Mouse (Mus musculus): ENCODE results near the gene Ern2. TPM values are rescaled to one million over a fixed set of nuclear protein-coding genes. Genes with fewer than 3 reads are reported as not detected.
A peak's percentile ranks its signal among the peaks of the same experiment; 100 is the strongest.

Gene Ern2
- not detected in 2 replicates for polyA plus RNA-seq (2016; fragmentation: Nextera tagmentation; extraction: Ambion mirVana)

DNA sequence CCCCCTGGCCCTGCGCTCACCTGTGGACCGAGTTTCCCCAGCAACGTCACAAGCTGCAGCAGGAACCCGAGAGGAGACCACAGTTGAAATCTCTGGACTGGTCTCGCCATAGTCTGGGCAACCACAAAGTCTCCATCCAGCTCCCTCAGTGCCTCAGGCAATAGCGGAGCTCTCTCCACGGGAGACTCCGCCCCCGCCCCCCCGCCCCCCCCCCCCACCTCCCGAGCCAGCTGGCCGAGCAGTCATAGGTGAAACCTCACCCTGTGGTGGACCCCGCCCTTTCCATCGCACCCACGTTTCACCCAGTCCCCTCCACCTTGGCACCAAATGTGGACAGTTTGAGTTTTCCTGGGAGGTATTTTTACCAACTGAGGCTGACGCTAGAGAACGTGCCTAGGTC lies at the start of gene Ern2:
Gene Ern2, minus strand, starts transcription at position 165 of the 400 bp plus-strand sequence.
- Histone ChIP-seq H3K27ac (no peak within 1 kb of the TSS), H3K4me3 (0 out of 2 replicates have a peak within 1 kb of the TSS, but pooled peaks have one; percentile 16), H3K9ac (no peak within 1 kb of the TSS), H3K27me3 (0 out of 2 replicates have a peak, but pooled peaks cover 4% of the 10 kb centered on the region), H3K4me1 (no peaks in the 10 kb centered on the region), H3K4me2 (replicated peaks) (peak within 1 kb of the TSS; percentile 32), H3K9me3 (no peaks in the 10 kb centered on the region), H3K36me3 (no peaks in the 10 kb centered on the region)
- 15% methylated on average over 16 of the region's 17 CpGs for WGBS
- ATAC-seq (ENCODE audit: insufficient number of reproducible peaks, insufficient read depth, low FRiP score, low TSS enrichment) = no peak

DNA sequence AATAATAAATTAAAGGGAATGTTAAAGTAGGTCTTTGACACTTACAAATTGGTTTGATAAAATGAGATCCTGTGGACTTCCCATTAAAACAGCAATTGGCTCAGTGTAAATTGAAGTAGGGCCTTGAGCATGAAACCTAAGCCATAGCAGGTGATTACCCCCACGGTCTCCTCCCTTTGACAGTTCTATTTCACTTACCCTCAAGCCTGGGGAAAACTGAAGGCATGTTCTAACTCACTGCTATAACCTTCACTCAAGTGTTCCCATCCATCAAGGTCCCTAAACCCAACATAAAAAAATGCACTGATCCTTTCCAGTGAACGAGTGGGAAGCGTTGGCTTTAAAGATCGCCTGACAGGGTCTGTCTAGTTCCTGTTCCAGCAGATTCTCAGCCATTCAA lies 44.9 kb upstream of the Ern2 start:
- H3K27ac ChIP-seq = no peak overlapping the region
- H3K27me3 ChIP-seq = no peaks in the 10 kb centered on the region
- ATAC-seq (ENCODE audit: insufficient number of reproducible peaks, insufficient read depth, low FRiP score, low TSS enrichment) = no peak
- no peak overlapping the region for H3K9ac ChIP-seq
- H3K4me2 ChIP-seq (replicated peaks) = no peak overlapping the region
- H3K4me1 ChIP-seq = no peaks in the 10 kb centered on the region
- WGBS = 82% methylated on average over 4 of the region's 4 CpGs
- no peak overlapping the region for H3K4me3 ChIP-seq
- no peaks in the 10 kb centered on the region for H3K36me3 ChIP-seq
- no peaks in the 10 kb centered on the region for H3K9me3 ChIP-seq

DNA sequence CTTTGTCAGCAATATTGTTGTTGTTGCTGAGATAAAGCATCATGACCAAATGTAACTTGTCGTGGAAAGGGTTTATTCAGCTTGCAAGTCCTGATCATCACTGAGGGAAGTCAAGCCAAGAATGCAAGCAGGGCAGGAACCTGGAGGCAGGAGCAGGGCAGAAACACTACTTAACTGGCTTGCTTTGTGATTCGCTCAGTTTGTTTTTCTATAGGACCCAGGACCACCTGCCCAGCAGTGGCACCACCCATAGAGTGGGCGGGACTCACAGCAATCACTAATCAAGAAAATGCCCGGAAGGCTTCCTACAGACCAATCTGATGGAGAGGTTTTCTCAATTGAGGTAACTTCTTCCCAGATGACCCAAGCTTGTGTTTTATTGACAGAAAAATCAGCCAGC lies 43.9 kb upstream of the Ern2 start:
- no peaks in the 10 kb centered on the region for H3K9me3 ChIP-seq
- no peak for ATAC-seq (ENCODE audit: insufficient number of reproducible peaks, insufficient read depth, low FRiP score, low TSS enrichment)

DNA sequence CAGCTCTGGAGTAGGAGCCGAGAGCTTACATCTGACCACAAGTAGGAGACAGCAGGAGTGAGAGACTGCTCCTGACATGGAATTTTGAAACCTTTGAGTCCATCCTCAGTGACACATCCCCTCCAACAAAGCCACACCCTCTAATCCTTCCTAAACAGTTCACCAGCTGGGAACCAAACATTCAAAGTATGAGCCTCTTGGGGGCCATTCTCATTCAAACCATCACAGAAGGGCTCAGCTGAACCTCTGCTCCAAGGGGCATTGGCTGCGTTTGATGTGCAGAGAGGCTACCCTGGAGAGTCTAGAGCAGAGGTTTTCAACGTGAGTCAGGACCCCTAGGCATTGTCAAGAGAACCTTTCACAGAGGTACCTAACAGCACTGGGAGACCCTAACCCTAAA lies 43.3 kb upstream of the Ern2 start:
- H3K4me2 ChIP-seq (replicated peaks) = no peak overlapping the region
- 56% methylated on average over 3 of the region's 3 CpGs for whole genome bisulfite sequencing
- H3K9ac ChIP-seq = no peak overlapping the region
- no peaks in the 10 kb centered on the region for H3K4me1 ChIP-seq
- ATAC-seq (ENCODE audit: insufficient number of reproducible peaks, insufficient read depth, low FRiP score, low TSS enrichment) = no peak
- no peaks in the 10 kb centered on the region for H3K27me3 ChIP-seq
- H3K27ac ChIP-seq = no peak overlapping the region
- no peak overlapping the region for H3K4me3 ChIP-seq
- H3K9me3 ChIP-seq = no peaks in the 10 kb centered on the region
- H3K36me3 ChIP-seq = no peaks in the 10 kb centered on the region

More for the DNA sequence above, 43.9 kb upstream of the Ern2 start:
- Histone ChIP-seq H3K36me3 (no peaks in the 10 kb centered on the region), H3K4me3 (no peak overlapping the region), H3K9ac (no peak overlapping the region), H3K4me2 (replicated peaks) (no peak overlapping the region), H3K4me1 (no peaks in the 10 kb centered on the region), H3K27ac (no peak overlapping the region), H3K27me3 (no peaks in the 10 kb centered on the region)
- 60% methylated on average over 4 of the region's 4 CpGs for WGBS

DNA sequence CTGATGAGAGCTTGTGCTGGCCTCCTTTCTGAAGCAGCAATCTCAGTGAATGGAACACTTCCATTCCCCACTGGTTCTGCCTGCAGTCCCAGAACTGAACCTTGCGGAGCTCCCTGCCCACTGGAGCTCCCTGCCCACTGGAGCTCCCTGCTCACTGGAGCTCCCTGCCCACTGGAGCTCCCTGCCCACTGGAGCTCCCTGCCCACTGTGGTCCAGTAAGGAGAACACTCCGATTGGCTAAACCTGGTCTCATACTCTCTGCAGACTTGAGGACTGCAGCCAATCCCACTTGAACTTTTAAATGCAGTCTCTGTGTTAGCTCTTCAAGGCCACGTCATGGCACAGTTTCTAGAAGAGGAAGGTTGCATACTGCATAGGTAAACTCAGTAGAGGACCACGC lies 40.7 kb upstream of the Ern2 start:
- H3K4me1 ChIP-seq = no peaks in the 10 kb centered on the region
- no peak for ATAC-seq (ENCODE audit: insufficient number of reproducible peaks, insufficient read depth, low FRiP score, low TSS enrichment)
- H3K4me3 ChIP-seq = no peak overlapping the region
- H3K27ac ChIP-seq = no peak overlapping the region
- no peak overlapping the region for H3K9ac ChIP-seq
- no peaks in the 10 kb centered on the region for H3K27me3 ChIP-seq
- no peaks in the 10 kb centered on the region for H3K36me3 ChIP-seq
- no peaks in the 10 kb centered on the region for H3K9me3 ChIP-seq
- H3K4me2 ChIP-seq (replicated peaks) = no peak overlapping the region
- 88% methylated on average over 4 of the region's 4 CpGs for WGBS

DNA sequence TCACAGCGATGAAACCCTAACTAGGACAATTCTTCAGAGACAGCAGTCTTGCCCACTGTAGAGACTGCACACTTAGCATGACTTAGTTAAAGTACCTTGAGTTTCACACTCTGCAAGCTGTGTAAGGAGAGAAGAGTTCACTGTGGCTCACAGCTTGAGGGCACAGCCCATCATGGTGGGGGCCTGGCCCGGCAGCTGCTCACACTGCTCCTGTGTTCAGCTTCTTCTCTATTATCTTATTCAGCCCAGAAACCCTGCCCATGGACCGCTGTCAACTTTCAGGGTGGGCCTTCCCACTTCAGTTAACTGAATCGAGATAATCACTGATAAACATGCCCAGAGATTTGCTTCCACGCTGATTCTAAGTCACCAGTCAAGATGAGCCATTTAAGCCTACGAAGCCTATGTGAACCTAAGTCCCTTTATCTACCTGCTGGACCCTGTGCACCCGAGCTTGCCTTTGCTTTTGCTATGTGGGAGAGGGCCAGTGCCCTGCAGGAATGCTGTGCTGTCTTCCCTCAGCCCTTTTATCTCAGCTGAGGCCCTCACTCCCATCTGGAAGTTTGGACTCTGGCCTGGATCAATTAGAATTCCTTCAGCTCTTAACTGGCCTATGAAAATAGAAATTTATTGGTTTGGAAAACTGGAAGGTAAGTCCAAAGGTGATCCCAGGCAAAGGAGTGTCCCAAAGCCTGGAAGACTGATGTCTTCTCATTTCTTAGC lies 40.2 kb upstream of the Ern2 start:
- Histone ChIP-seq H3K4me2 (replicated peaks) (no peak overlapping the region), H3K27ac (no peak overlapping the region), H3K27me3 (no peaks in the 10 kb centered on the region), H3K36me3 (no peaks in the 10 kb centered on the region), H3K9me3 (no peaks in the 10 kb centered on the region), H3K4me3 (no peak overlapping the region), H3K9ac (no peak overlapping the region), H3K4me1 (no peaks in the 10 kb centered on the region)
- 76% methylated on average over 7 of the region's 7 CpGs for WGBS
- ATAC-seq (ENCODE audit: insufficient number of reproducible peaks, insufficient read depth, low FRiP score, low TSS enrichment) = no peak

DNA sequence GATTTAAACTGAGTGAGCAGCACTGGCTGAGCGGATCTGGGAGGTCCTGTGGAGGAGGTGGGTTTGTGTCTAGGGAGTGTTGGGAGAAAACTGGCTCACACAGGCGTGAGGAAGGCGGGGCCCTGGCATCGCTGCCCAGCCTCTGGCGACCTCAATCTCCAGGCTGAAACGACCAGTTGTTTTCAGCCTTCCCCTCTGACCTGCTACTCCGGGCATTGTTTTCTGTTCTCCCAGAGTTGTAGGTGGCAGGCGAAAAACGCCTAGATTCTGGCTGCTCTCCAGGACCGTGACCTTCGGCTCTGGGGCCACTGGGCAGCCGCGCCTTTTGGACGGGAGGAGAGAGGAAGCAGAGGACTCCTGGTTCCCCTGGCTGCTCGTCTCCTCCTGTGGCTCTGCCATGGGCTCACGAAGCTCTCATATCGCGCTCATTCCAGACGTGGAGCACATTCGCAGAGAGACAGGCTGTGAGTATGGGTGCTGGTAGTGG lies 33.4 kb upstream of the Ern2 start, which contains the start of gene Chp2:
Gene Chp2, plus strand, starts transcription at position 182 of the 487 bp plus-strand sequence.
- H3K4me3 ChIP-seq = no peak within 1 kb of the TSS
- no peaks in the 10 kb centered on the region for H3K36me3 ChIP-seq
- WGBS = 21% methylated on average over 20 of the region's 20 CpGs
- H3K27ac ChIP-seq = no peak within 1 kb of the TSS
- H3K4me2 ChIP-seq (replicated peaks) = peak within 1 kb of the TSS; percentile 40
- 0 out of 2 replicates have a peak, but pooled peaks cover 7% of the 10 kb centered on the region for H3K4me1 ChIP-seq
- no peak for ATAC-seq (ENCODE audit: insufficient number of reproducible peaks, insufficient read depth, low FRiP score, low TSS enrichment)
- no peaks in the 10 kb centered on the region for H3K9me3 ChIP-seq
- no peaks in the 10 kb centered on the region for H3K27me3 ChIP-seq
- H3K9ac ChIP-seq = no peak within 1 kb of the TSS

DNA sequence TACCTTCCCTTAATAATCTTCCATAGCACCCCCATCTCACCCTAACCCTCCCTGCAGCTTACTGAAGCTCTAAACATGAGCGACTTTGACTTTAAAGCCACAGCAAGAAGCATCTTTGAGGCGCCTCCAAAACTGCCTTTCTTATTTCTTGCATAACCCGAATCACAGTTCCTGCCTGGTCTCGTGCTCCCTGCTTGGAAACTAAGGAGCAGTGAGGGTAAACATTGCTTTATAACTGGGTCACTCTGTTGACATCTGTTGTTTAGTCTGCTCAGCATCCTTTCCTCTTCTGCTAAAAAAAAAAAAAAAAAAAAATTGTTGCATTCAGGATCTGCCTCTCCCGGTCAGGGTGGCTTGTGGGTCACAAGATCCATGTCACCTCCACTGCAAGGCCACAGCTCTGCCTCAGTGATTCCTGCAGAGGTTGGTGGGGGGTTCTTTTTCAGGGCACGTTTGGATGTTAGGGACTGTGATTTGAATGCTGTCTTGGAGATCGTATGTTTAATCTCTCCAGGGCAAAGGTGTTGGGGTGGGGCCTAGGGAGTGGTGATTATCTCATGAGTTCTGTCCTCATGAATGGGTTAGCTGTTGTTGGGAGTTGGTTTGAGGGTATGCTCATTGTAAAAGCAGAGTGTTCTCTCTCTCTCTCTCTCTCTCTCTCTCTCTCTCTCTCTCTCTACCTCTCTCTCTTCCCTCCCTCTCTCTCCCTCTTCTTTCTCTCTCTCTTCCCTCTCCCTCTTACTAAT lies 22.4 kb upstream of the Ern2 start:
- H3K36me3 ChIP-seq = no peaks in the 10 kb centered on the region
- no peak overlapping the region for H3K9ac ChIP-seq
- no peak overlapping the region for H3K4me2 ChIP-seq (replicated peaks)
- H3K4me1 ChIP-seq = no peaks in the 10 kb centered on the region
- no peak for ATAC-seq (ENCODE audit: insufficient number of reproducible peaks, insufficient read depth, low FRiP score, low TSS enrichment)
- WGBS = 52% methylated on average over 7 of the region's 7 CpGs
- H3K9me3 ChIP-seq = no peaks in the 10 kb centered on the region
- no peak overlapping the region for H3K27ac ChIP-seq
- H3K27me3 ChIP-seq = no peaks in the 10 kb centered on the region
- H3K4me3 ChIP-seq = no peak overlapping the region

DNA sequence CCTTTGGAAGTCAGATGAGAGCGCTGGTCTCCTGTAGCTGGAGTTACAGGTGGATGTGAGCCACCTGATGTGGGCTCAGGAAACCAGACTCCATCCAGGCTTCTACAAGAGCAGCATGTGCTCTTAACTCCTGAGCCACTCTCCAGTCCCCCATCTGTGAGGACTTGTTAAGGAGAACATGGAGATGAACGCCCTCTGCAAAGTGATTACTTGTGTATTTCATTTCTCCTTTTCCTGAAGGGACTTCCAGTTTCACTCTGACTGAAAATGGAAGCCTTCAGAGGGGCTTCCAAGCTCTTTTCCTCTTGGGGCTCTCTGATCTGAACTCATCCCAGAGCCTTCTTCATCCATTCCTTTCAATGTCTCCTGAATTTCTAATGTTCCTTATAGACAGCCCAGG lies 20.1 kb upstream of the Ern2 start:
- 77% methylated on average over 2 of the region's 2 CpGs for WGBS
- H3K27ac ChIP-seq = no peak overlapping the region
- no peak overlapping the region for H3K4me3 ChIP-seq
- no peaks in the 10 kb centered on the region for H3K9me3 ChIP-seq
- no peak overlapping the region for H3K4me2 ChIP-seq (replicated peaks)
- H3K9ac ChIP-seq = no peak overlapping the region
- H3K27me3 ChIP-seq = no peaks in the 10 kb centered on the region
- H3K4me1 ChIP-seq = no peaks in the 10 kb centered on the region
- ATAC-seq (ENCODE audit: insufficient number of reproducible peaks, insufficient read depth, low FRiP score, low TSS enrichment) = no peak
- no peaks in the 10 kb centered on the region for H3K36me3 ChIP-seq

DNA sequence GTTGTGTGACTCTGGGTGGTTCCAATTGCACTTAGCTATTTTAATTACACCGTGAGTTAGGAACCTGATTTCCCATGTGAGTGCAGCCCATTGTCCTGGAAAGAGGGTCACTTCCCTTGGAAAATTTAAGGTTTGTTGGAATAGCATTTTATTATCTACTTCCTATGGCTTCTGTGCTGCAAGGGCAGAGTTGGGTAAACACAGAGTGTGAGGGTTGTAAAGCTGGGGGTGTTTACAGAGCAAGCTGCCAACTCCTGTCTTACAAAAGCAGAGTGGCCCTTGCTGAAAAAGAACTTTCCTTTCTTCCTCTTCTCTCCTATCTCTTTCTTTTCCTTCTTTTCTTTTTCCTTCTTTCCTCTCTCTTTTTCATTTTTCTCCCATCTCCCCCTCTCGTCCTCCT lies 17.9 kb upstream of the Ern2 start:
- no peaks in the 10 kb centered on the region for H3K4me1 ChIP-seq
- no peak overlapping the region for H3K9ac ChIP-seq
- no peak for ATAC-seq (ENCODE audit: insufficient number of reproducible peaks, insufficient read depth, low FRiP score, low TSS enrichment)
- no peak overlapping the region for H3K27ac ChIP-seq
- no peaks in the 10 kb centered on the region for H3K9me3 ChIP-seq
- no peaks in the 10 kb centered on the region for H3K36me3 ChIP-seq
- H3K4me3 ChIP-seq = no peak overlapping the region
- 40% methylated on average over 2 of the region's 2 CpGs for WGBS
- no peaks in the 10 kb centered on the region for H3K27me3 ChIP-seq
- no peak overlapping the region for H3K4me2 ChIP-seq (replicated peaks)

DNA sequence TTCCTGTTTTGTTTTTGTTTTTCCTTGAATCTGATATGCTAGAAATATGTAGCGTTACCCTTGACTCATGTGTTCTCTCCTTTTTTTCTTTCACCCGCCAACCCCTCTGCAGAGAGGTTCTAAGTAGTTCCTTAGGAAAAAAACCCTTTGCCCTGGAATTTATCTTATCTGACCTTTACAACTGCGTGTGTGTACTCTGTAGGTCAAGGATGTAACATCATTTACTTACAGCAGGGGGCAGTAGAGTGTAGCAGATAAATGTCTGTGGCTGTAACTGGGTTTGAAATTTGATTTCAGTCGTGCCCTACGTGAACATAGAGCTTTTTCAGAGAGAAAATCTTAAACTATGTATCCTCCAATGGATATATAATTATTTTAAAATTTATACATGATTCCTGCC lies 13.3 kb upstream of the Ern2 start:
- Histone ChIP-seq H3K27me3 (no peaks in the 10 kb centered on the region), H3K4me2 (replicated peaks) (no peak overlapping the region), H3K9me3 (no peaks in the 10 kb centered on the region), H3K36me3 (no peaks in the 10 kb centered on the region), H3K9ac (no peak overlapping the region), H3K27ac (no peak overlapping the region), H3K4me3 (no peak overlapping the region), H3K4me1 (no peaks in the 10 kb centered on the region)
- 27% methylated on average over 5 of the region's 5 CpGs for WGBS
- no peak for ATAC-seq (ENCODE audit: insufficient number of reproducible peaks, insufficient read depth, low FRiP score, low TSS enrichment)

DNA sequence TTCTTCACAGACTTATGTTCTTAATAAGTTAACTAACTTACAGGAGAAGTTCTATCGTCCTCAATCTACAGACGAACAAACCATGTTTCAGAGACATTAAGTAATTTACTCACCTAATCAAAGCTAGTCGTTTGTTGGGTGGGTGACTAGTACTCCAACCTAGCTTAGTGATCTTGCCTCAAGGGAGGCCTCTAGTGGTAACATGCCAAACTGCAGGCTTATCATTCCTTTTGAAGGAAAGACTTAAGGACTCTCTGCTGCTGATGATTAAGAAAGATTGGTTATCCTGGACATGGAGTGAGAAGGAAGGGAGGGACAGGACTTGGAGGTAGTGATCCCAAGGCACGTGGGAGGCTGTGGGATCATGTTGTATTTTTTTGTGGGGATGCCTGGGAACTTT lies 11.3 kb upstream of the Ern2 start:
- ATAC-seq (ENCODE audit: insufficient number of reproducible peaks, insufficient read depth, low FRiP score, low TSS enrichment) = no peak
- WGBS = 37% methylated on average over 4 of the region's 4 CpGs
- Histone ChIP-seq H3K4me1 (no peaks in the 10 kb centered on the region), H3K4me3 (no peak overlapping the region), H3K9ac (no peak overlapping the region), H3K4me2 (replicated peaks) (no peak overlapping the region), H3K9me3 (no peaks in the 10 kb centered on the region), H3K27ac (no peak overlapping the region), H3K36me3 (no peaks in the 10 kb centered on the region), H3K27me3 (no peaks in the 10 kb centered on the region)
